Mouse (Mus musculus) mouse trophoblast stem cell (cell line): ENCODE measurements around the gene Gm13693.
"Not testable (repeated sequence)": the region's sequence is repeated elsewhere in the genome, so short reads cannot be mapped to it uniquely, and the experiment has no call there.

Experiments
- in situ Hi-C, 2 experiments: fragments of 300-500 bp; cut with MseI, MboI; formaldehyde crosslinking; loops; 2 replicates in 1 of 2; 3 replicates in 1 of 2; pipeline ENCODE4 v1.15.1; 2025

Gene Gm13693

GRCm38 (mm10) chr2:83961203-83961602 lies at the start of gene Gm13693:
Gene Gm13693, plus strand, starts transcription at chr2:83961503.
- in situ Hi-C loops: not testable (repeated sequence)

GRCm38 (mm10) chr2:83929478-83930088 lies 31.7 kb upstream of the Gm13693 start:
- in situ Hi-C loops: no loop called here

- in situ Hi-C loops: no loop called here
Measured at GRCm38 (mm10) chr2:83940931-83941361, 20.4 kb upstream of the Gm13693 start, which contains the start of gene Zswim2. Gene Zswim2, minus strand, starts transcription at chr2:83941228.

GRCm38 (mm10) chr2:83941378-83941777 lies 19.9 kb upstream of the Gm13693 start:
- in situ Hi-C loops: no loop called here

GRCm38 (mm10) chr2:83941792-83942191 lies 19.5 kb upstream of the Gm13693 start:
- in situ Hi-C loops: no loop called here

GRCm38 (mm10) chr2:83955393-83955792 lies 5.9 kb upstream of the Gm13693 start, which contains the start of gene Gm13698:
Gene Gm13698, plus strand, starts transcription at chr2:83955693.
- in situ Hi-C loops: not testable (repeated sequence)

- in situ Hi-C loops: not testable (repeated sequence)
Measured at GRCm38 (mm10) chr2:83967013-83967412, 5.7 kb downstream of the Gm13693 start, which contains the start of gene Gm13695. Gene Gm13695, plus strand, starts transcription at chr2:83967313.

GRCm38 (mm10) chr2:83972823-83973222 lies 11.5 kb downstream of the Gm13693 start, which contains the start of gene Gm13696:
Gene Gm13696, plus strand, starts transcription at chr2:83973123.
- in situ Hi-C loops: not testable (repeated sequence)

GRCm38 (mm10) chr2:83978633-83979032 lies 17.3 kb downstream of the Gm13693 start, which contains the start of gene Gm13694:
Gene Gm13694, plus strand, starts transcription at chr2:83978933.
- in situ Hi-C loops: not testable (repeated sequence)

GRCm38 (mm10) chr2:83984443-83984842 lies 23.1 kb downstream of the Gm13693 start, which contains the start of gene Gm13697:
Gene Gm13697, plus strand, starts transcription at chr2:83984743.
- in situ Hi-C loops: not testable (repeated sequence)

- in situ Hi-C loops: not testable (repeated sequence)
Measured at GRCm38 (mm10) chr2:83990253-83990652, 28.9 kb downstream of the Gm13693 start, which contains the start of gene Gm13691. Gene Gm13691, plus strand, starts transcription at chr2:83990553.

GRCm38 (mm10) chr2:83993639-83994255 lies 32.4 kb downstream of the Gm13693 start:
- in situ Hi-C loops: not testable (repeated sequence)

GRCm38 (mm10) chr2:83994526-83994925 lies 33.2 kb downstream of the Gm13693 start:
- in situ Hi-C loops: not testable (repeated sequence)

- in situ Hi-C loops: loop anchor here (25.0 kb wide), 1 partner anchor 97 kb away; no protein-coding TSS in a partner anchor
Measured at GRCm38 (mm10) chr2:84008913-84009312, 47.6 kb downstream of the Gm13693 start.

- in situ Hi-C loops: loop anchor here (25.0 kb wide), 1 partner anchor 98 kb away; no protein-coding TSS in a partner anchor
Measured at GRCm38 (mm10) chr2:84009818-84010217, 48.5 kb downstream of the Gm13693 start.
